Mouse (Mus musculus) frontal cortex, adult (tissue): ENCODE data around the gene Bcl11a.
A peak's percentile ranks its signal among the peaks of the same experiment; 100 is the strongest.

Experiments
- ATAC-seq: cut with Nextera tagmentation; 2 replicates; pipeline ENCODE4 v1.9.2; 2017; ENCODE audit warnings: mild to moderate bottlenecking, moderate library complexity, mixed read lengths; ENCODE audit not compliant: low TSS enrichment

Bcl11a gene

DNA sequence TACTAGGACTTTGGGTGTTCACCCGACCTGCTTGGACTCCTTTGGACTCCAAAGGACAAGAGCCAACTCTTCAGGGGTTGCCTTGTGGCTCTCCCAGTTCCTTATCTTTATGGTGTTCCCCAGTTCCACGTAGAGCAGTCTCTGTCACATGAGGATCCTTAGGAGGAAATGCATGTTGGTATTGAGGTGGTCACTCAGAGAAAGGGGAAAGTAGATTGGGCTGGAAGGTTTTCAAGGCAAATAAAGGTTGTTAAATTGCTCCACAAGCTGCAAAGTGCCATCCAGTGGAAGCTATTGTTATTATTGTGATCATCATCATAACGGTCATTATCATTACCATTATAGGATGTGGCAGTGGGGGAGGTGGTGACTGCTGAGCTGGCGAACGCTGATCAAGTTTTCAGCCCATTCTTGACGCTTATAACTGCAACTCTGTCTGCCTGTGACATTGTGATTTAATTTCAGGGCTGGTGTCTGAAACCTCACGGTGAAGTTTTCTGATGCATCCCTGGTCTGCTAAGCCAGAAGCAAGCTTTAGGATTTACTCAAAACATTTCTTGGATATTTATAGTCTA, 52.4 kb downstream of the Bcl11a start:
- ATAC-seq = no peak

DNA sequence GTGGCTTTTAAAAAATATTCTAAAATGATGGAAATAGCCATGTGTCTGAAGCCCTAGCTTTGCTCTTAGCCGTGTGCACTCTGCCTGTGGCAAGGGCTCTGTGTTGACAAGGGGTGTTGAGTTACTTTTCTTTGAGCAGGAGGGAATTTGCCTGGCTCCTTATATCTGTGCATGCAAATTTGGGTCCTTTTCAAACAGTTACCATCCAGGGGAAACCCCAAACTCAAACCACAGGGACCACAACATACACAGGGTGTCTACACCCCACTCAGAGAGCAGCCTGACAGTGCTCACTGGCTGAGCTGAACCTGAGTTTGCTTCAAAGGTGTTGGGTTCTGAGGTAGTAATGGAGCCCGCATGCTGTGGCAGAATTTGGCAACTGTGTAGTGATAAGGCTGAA, 54.0 kb downstream of the Bcl11a start:
- no peak for ATAC-seq

DNA sequence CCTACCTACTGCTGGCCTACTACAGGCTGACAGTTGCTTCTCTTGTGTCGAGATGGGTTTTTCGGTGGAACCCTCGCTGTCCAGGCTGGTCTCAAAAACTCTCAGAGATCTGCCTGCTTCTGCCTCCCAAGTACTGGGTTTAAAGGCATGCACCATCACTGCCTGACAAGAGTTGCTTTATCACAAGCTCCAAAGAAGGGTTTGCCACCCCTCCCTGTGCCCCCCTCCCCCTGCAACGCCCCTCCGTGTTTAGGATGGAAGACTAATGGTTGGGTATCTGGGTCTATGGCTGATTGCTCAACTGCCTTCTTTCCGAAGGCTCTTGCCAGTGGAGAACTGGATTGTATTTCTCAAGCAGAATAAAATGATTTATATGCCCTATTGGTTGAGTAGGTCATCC, 54.5 kb downstream of the Bcl11a start:
- no peak for ATAC-seq

DNA sequence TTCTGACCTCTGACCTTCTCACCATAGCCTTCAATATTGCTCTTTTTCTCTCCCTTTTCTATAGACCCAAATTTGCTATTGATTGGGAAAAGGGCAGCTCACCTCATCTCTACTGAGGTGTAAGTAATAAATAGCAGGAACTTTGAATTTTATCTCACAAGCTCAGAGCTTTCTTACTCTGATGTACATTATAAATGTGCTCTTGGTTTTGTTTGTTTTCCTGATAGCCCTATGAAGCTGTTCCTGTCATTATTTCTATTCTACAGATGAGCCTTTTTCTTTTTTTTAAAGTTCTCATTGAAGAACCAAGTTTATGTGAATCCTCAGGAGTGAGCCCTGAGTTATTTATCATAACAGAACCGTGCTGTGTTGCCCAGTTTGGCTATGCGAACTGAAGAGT, 55.0 kb downstream of the Bcl11a start:
- ATAC-seq = no peak

DNA sequence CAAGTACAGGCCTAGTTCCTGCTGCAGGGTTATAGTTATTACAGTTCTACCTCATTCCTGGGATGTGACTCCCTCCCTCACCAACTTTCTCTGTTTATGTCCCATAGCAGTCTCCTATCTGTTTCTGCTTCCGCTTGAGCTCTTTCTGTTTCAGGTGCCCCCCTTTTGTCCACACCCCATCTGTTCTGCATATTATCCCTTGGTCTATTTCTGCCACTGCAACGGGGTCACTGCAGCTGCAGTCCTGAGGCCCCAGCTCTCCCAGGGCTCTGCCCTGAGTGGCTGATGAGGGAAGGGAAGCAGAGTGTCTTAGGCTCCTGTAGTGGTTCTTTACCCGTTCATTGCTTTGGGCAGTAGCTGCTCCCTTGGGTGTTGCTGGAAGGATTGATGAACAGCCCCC, 55.6 kb downstream of the Bcl11a start:
- ATAC-seq = no peak

DNA sequence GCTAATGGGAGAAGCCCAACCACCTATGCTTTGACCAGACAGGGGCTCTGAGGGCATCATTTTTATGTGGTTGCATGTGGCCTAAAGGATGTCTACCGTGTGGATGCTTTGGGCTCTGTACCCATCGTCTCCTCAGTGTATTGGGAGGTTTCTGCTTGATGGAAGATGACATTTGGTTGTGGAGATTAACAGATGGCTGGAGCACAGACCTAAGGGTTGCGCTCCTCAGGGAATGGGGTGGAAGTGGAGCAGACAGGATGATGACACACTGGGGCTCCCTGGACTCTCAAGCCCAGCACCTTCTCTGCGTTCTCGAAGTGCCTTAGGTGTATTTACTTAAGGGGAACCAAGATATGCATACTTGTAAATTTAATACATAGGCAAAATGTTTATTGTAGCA, 56.1 kb downstream of the Bcl11a start:
- no peak for ATAC-seq

DNA sequence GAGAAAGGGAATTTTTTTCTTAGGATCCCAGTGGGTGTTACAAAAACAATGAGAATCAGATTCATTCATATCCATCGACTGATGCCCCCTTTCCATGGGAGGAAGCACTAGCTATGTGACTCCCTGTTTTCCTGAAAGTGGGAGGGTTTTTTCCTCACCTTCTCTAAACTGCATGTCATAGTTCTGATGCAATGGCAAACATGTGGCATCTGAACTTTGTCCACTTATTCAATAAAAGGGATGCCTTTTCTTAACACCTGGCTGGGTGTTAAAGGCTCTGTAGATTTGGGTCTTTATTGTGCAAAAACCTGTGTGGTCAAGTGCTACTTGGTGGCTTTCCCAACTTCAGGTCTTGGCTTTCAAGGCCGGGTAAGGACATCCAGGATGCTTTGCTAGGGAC, 57.4 kb downstream of the Bcl11a start:
- no peak for ATAC-seq

DNA sequence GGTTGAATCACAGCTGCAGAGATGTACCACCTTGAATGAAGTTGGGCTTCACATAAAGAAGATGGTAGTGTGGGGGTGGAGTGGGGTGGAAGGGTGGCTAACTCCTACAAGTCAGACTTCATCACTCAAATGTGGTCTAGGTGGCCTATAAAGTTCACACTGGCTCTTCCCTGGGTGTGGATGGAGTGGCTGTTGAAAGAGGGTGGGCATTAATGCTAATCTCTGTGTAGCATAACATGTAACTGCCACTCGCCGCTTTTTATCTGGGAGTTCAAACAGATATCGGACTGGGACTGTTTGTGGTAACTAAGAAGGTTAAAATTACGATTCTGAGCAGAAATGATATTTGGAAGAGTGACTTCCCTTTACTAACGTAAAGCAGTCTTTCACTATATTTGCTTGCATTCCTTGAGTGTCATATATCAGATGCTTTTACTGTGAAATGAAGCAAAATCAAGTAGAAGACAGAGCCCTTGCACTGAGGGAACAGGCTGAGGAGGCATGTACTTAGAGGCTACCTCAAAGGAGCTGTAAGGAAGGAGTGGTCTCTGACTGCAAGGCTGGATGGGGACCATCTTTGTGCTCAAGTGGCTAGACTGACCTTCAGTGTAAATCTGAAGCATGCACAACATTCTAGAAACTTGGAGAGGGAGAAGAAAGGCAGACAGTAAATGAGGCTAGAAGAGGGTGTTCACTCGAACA, 58.4 kb downstream of the Bcl11a start:
- ATAC-seq = peak; percentile 1; the same call in 1 of the 2 replicates

DNA sequence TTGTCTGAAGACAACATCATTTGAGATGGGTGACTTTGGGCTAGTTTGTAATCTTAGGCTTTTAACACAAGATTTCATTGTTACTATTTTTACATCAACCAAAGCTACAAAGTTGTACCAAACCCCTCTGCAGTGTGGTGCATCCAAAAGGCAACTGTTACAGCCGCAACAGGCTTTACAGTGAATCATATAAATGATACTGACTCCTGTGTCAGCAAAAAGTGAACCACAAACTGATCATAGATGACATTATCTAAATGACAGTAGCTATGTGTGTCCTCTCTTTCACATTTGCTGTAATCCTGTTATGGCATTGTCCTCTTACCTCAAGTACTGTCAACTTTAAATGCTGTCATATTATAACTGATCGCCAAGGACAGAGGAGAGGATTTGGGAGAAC, 60.0 kb downstream of the Bcl11a start:
- no peak for ATAC-seq

DNA sequence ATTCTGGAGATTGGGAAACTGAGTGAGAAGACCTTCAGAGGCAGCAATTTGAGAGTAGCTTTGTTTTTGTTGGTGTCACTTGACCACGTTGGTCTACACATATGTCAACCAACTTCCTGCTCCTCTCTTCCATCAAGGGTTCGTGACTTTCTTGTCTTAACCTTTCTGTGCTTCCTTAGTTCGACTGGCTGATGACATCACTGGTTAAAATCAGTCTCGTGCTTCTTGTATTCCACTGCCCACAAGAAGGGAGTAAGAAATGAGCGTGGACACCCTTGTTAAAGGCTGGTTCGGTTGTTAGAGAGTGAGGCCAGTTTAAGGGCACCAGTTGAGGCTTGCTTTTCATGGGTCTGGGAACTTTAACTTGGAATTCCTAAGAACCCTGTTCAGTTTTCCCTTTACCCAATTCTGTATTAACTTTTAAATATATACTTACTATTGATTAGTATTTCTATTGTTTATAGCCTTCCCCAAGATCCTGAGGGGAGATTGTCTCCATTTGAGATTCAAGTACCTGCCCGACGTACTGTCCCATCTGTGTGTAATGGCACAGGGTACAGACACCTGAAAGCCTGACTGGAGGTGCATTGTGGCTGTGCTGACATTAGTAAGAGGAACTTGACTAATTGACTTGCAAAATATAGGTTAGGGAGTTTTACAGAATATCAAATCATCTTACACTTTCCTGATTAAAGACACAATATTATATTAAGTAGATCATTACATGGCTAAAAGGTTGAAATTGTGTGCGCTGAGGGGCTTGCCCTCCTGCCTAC, 60.9 kb downstream of the Bcl11a start:
- no peak for ATAC-seq

DNA sequence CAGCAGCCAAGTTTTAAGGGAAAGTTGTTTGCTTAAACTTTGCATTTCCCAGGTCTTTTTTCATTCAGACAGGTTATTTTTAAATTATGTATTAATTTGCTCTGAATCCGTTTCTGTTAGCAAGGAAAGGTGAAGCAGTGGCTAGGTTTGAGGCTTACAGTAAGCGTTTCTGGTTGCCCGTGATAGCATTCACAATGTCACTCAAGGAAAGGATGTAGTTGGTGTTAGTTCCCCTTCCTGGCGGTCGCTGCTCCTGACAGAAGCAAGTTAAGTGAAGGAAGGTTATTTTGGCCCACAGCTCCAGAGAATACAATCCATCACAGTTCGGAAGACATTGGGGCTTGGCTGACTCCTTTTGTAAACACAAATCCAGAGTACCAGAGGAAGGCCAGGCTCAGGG, 61.6 kb downstream of the Bcl11a start:
- ATAC-seq = no peak

DNA sequence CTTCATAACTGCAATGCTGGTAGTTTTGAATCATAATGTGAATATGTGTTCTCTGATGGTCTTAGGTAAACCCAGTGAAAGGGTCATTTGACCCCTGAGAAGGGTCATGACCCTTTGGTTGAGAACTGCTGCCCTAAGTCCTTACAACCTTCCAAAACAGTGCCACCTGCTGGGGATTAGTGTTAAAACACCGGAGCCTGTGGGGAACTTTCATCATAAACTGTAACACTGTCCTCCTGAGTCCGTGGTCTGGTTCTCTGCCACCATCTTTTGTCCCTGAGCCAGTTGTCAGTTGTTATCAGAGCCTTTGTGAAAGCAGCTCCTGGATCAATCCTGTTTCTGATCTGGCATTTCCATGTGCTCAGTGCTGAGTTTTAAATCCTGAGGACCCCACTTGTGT, 62.1 kb downstream of the Bcl11a start:
- ATAC-seq = no peak

DNA sequence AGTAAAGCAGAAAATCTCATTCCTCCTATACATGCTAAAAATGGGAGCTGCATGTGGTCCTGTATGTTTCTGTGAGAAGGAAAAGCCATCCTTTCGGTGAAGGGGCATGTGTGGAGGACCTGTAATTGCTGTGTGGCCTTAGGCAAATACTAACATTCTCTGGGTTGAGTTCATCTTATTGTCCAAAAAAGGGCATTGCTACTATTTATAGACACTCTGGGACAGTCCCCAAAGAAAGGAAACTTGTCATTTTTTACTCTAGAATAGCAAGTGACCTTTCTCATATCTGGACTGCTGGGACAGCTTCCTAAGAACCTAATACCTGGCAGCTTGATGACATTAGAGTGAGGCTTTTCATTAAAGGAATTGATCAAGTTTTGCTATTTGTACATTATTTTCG, 63.1 kb downstream of the Bcl11a start:
- ATAC-seq = no peak

DNA sequence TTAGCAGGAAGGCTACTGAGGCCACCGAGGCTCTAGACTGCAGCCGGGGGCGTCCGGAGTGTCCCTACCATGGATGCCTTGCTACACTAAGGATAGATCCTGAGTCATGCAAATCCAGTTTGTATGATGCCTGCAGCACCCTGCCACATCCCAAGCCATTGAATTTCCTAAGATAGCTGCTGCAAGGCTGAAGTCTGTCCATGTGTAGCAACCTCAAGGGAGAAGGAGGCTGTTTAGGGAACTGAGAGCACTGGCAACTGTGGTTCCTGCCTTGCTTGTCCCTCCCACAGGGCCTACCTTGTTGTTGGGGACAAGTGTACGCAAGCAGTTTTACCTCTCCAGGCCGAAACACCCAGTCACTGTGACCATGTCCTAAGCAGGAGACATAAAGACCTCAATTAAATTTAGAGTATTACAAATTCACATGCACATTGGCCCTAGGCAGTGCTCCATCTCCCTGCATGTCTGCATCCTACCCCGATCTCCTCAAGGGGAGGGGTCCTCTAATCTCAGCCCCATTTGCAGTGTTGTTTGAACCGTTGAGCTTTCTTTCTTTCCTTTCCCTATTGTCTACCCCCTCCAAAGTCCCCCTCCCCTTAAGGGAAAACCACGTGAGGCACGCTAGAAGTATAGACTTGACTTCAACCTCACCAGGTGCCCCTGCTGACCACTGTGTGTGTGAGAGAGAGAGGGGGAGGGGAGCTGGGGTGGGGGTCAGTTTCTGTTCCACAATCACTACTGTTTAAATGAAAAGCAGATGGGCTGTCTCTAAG, 63.8 kb downstream of the Bcl11a start:
- ATAC-seq = peak; percentile 38

DNA sequence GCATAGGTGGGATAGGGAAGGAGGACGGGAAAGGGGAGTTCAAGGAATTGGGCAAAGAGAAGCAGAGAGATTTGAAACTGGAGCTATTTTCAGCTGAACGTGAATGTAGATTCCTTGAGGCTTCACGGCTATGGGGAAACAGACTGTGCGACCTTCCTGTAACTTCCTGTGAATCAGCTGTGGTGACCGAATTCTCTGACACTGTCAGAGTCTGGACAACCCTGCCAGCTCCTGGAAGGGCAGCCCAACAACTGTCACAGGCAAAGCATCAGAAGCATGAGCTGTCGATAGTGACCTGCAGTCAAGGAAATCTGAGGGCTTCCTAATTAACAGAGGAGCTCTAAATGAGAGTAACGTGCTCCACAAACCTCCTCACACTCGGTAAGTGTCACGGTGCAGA, 64.5 kb downstream of the Bcl11a start:
- ATAC-seq = no peak

DNA sequence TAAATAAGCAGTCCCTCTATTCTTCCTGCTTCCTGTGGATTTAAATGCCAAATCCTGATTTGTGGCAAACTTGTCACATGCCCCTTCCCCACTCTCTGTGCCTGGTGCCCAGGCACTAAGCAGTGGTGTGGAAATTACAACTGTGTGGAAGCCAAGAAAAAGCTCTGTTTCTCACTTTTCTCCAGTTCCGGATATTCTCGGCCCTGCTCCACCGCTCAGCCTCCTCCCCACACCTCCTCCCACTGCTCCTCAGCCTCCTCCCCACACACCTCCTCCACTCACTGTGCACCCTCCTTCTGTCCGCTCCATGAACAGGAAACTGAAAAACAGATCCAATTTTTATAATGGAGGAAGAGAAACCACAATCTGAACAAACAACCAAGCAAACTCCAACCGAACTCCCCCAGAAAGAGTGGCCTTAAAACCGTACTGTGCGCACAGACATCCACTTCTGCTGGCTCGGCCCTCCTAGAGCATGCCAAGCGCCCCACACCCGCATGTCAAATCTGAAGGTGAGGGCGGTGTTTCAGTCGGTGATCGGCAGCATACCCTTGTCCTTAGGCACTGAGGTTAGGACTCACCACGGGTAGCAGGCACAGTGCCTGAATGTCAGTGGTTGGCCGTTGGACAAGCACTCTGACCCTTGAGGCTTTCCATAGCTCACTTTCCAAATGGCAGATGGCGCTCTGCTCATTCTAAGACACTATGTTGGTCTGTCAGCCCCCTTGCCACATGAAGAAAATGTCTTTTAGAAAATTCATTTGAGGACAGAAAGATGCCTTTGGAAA, 66.5 kb downstream of the Bcl11a start:
- ATAC-seq = peak; percentile 67

DNA sequence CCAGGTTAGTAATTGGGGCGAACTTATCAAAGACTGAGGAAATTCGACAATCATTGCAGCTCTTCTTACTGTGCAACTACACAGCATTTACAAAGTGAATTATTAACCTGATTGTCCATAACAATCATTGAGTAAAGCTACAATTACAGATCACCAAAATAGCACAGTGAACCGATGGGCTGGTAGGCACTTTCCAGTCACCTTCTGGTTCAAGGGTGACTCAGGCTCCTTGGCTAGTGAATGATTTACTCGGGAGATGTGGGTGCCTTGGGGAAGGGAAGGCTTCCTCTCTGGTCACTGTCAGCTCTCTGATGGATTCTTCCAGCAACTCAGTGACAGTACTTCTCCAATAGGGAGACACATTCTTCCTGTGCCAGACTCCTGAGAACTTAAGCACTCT, 68.2 kb downstream of the Bcl11a start:
- no peak for ATAC-seq

DNA sequence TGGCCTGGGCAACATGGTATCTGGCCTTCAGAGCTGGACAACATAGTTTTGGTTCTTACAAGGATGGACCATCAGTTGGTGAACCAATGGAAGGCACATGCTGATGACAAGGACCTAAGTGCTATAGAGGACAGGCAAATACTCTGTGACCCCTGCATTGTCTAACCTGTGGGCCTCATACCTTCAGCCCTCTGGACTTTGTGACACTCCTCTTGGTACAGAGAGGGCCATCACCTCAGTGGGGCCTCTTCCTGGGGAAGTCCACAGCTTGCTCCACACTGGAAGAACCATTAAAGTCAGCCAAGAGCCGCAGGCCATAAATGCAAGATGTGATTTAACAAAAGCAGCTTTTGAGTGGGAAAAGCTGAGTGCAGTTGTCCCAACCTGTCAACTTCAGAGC, 68.6 kb downstream of the Bcl11a start:
- ATAC-seq = no peak

DNA sequence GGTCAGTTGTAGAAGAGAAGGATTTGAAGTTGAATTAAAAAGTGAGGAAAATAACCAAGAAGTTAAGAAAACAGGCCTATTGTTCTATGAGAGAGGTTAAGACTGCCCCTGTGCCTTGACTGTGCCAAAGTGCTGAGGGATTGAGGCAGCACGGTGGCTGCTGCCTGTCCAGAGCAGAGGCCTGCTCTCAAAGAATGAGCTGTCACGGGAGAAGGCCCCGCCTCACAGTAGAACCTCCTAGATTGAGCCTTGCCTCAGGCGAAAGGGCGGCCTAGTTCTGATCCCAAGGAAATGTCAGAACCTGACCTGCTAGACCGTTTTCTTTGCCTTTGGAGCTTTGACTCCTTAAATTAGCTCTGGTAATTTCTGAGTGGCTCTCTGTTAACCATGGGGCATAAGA, 69.8 kb downstream of the Bcl11a start:
- no peak for ATAC-seq

DNA sequence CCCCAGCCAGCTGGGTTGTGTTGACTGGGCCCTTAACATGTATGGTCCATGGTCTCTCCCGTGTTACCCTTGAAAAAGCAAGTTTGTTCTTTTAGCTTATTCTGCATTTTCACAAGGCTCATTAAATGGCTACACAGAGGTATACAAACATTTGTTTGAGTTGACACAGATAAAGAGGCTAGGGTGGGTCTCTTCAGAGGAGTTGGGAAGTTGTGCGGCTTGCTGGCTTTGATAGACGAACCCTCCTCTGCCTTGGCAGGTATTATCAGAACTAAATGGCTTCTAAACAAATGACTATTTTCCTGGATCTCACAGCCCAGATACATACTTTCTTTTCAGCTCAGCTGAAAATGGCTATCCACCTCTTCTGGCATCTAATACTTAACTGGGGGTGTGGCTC, 70.7 kb downstream of the Bcl11a start:
- no peak for ATAC-seq

DNA sequence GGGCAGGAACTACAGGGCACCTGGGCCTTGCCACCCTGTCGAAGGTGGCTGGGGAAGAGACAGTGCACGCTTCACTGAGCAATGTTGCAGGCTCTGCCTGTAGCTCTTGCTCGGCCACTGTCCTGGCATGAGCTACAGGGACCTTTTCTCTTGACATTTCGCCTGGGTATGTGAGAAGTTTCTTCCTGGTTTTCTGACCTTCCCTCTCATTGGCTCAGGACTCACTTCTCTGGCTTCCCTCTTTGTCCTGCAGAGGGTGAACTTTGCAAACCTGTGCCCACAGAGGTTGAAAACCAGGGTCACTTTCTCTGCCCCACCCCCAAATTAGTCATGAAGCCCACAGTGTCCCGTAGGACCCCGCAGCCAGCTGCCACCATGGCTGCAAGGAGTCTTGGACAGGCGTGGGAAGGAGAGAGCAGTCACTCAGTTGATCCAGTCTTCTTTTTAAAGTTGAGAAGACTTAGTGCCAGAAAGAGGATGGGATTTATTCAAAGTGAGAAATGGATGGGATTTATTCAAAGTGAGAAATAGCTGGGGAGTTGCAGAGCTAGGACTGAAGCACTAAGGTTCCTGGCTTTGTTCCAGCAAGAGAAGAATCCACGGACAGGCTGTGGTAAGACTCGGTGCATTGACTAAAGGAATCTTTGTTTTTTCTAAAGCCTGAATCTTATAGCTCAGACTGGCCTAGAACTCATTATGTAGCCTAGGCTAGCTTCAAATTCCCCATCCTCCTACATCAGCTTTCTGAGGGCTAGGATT, 71.8 kb downstream of the Bcl11a start:
- peak; percentile 45 for ATAC-seq
